Comparison of ENCODE assay signal across 8 mouse cellular contexts in the genomic region with DNA sequence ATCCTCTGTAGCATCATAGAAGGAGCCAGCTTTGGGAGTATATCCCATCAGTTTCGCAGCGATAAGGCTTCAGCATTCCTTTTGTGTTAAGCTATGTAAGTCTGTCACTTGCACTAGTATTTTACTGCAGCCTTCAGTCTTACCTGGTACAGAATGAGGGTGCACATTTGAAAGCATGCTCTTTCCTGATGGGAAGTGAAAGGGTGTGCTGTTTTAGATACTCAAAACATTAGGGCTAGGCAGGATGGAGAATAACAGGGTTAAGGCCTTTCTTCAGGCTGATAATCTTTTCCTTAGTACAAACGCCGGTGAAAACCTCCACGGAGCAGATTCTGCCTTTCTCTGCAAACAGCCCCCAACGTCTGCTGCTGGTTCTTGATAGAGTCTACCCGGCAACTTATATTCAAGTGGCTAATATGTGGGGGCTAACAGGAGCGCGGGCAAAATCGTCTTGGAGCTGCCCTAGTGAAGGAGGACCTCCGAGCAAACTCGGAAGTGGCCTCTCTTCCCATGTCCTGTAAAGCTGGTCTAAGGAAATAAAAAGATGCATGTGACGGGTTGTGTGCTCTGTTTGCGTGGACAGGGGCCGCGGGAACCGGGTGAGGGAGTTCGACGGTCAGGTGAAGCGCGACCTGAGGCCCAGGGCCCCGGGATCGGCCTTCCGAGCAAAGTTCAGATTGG. TPM values are rescaled to one million over a fixed set of nuclear protein-coding genes. Genes with fewer than 3 reads are reported as not detected.
DNase-seq lines count a peak whose midpoint lies in the region; ATAC-seq lines count a peak whose summit lies in the region.

No protein-coding gene starts in this region.

- peak; percentile 73 for ATAC-seq in lung, embryonic 16.5 days (ENCODE audit: low read depth)
- ATAC-seq in embryonic facial prominence, embryonic 11.5 days (replicated peaks; ENCODE audit: insufficient number of reproducible peaks, low FRiP score, low TSS enrichment, low read depth) = peak; percentile 2; the same call in 1 of the 2 replicates
- ATAC-seq in hindbrain, embryonic 15.5 days (ENCODE audit: low FRiP score, low read depth) = peak; percentile 87
- peak; percentile 84 for ATAC-seq in midbrain, embryonic 16.5 days

- H3K27ac ChIP-seq in lung, embryonic 16.5 days (ENCODE audit: low read length) = peak overlapping the region; percentile 94
- peak overlapping the region; percentile 69 for H3K27ac ChIP-seq in embryonic facial prominence, embryonic 11.5 days (replicated peaks; ENCODE audit: low read depth, low read length)
- H3K27ac ChIP-seq in hindbrain, embryonic 15.5 days (replicated peaks) = peak overlapping the region; percentile 85
- peak overlapping the region; percentile 91 for H3K27ac ChIP-seq in midbrain, embryonic 16.5 days (ENCODE audit: low read length)

- H3K4me3 ChIP-seq in lung, embryonic 16.5 days (ENCODE audit: low read length) = peak overlapping the region; percentile 78
- H3K4me3 ChIP-seq in embryonic facial prominence, embryonic 11.5 days (ENCODE audit: low read depth, low read length) = peak overlapping the region; percentile 83
- H3K4me3 ChIP-seq in hindbrain, embryonic 15.5 days = peak overlapping the region; percentile 93
- H3K4me3 ChIP-seq in midbrain, embryonic 16.5 days (ENCODE audit: low read depth, low read length) = peak overlapping the region; percentile 88

- H3K9ac ChIP-seq in lung, embryonic 16.5 days (ENCODE audit: low read length) = peak overlapping the region; percentile 85
- H3K9ac ChIP-seq in embryonic facial prominence, embryonic 11.5 days (replicated peaks; ENCODE audit: low read length) = peak overlapping the region; percentile 80
- H3K9ac ChIP-seq in hindbrain, embryonic 15.5 days = peak overlapping the region; percentile 84
- H3K9ac ChIP-seq in midbrain, embryonic 16.5 days (ENCODE audit: low read depth, low read length) = peak overlapping the region; percentile 75

- H3K4me2 ChIP-seq in lung, embryonic 16.5 days (ENCODE audit: low read depth, low read length) = peak overlapping the region; percentile 81
- peak overlapping the region; percentile 49 for H3K4me2 ChIP-seq in embryonic facial prominence, embryonic 11.5 days (ENCODE audit: low read depth, low read length)
- H3K4me2 ChIP-seq in hindbrain, embryonic 15.5 days = peak overlapping the region; percentile 78
- H3K4me2 ChIP-seq in midbrain, embryonic 16.5 days (ENCODE audit: low read length) = peak overlapping the region; percentile 83

- peaks cover 3% of the 10 kb centered on the region for H3K36me3 ChIP-seq in lung, embryonic 16.5 days (ENCODE audit: control insufficient read depth, insufficient read depth, low read length)
- H3K36me3 ChIP-seq in embryonic facial prominence, embryonic 11.5 days (replicated peaks; ENCODE audit: control insufficient read depth, insufficient read depth, low read depth, low read length) = no peaks in the 10 kb centered on the region; the same call in 1 of the 2 replicates
- peaks cover 10% of the 10 kb centered on the region for H3K36me3 ChIP-seq in hindbrain, embryonic 15.5 days
- peaks cover 9% of the 10 kb centered on the region for H3K36me3 ChIP-seq in midbrain, embryonic 16.5 days (ENCODE audit: control insufficient read depth, insufficient read depth, low read length)

- WGBS in lung, embryonic 16.5 days = 8% methylated on average over 24 of the region's 24 CpGs
- 12% methylated on average over 24 of the region's 24 CpGs for WGBS in embryonic facial prominence, embryonic 11.5 days
- WGBS in hindbrain, embryonic 15.5 days = 9% methylated on average over 24 of the region's 24 CpGs
- WGBS in midbrain, embryonic 16.5 days = 6% methylated on average over 23 of the region's 24 CpGs

- no peaks in the 10 kb centered on the region for H3K9me3 ChIP-seq in lung, embryonic 16.5 days (ENCODE audit: control insufficient read depth, low read length)
- no peaks in the 10 kb centered on the region for H3K9me3 ChIP-seq in embryonic facial prominence, embryonic 11.5 days (replicated peaks; ENCODE audit: control insufficient read depth, low read length)
- H3K9me3 ChIP-seq in hindbrain, embryonic 15.5 days = no peaks in the 10 kb centered on the region
- H3K9me3 ChIP-seq in midbrain, embryonic 16.5 days (replicated peaks; ENCODE audit: control insufficient read depth, low read length, poor library complexity, severe bottlenecking) = no peaks in the 10 kb centered on the region

- H3K4me1 ChIP-seq in lung, embryonic 16.5 days (replicated peaks; ENCODE audit: control insufficient read depth, insufficient read depth, low read length) = peaks cover 9% of the 10 kb centered on the region; the same call in 1 of the 2 replicates
- H3K4me1 ChIP-seq in embryonic facial prominence, embryonic 11.5 days (ENCODE audit: control insufficient read depth, insufficient read depth, low read length) = no peaks in the 10 kb centered on the region
- peaks cover 27% of the 10 kb centered on the region for H3K4me1 ChIP-seq in hindbrain, embryonic 15.5 days (replicated peaks)
- H3K4me1 ChIP-seq in midbrain, embryonic 16.5 days (ENCODE audit: control insufficient read depth, insufficient read depth, low read length) = peaks cover 21% of the 10 kb centered on the region

- H3K27me3 ChIP-seq in lung, embryonic 16.5 days (ENCODE audit: control insufficient read depth, insufficient read depth, low read depth, low read length) = no peaks in the 10 kb centered on the region
- no peaks in the 10 kb centered on the region for H3K27me3 ChIP-seq in embryonic facial prominence, embryonic 11.5 days (ENCODE audit: control insufficient read depth, insufficient read depth, low read length)
- no peaks in the 10 kb centered on the region for H3K27me3 ChIP-seq in hindbrain, embryonic 15.5 days
- no peaks in the 10 kb centered on the region for H3K27me3 ChIP-seq in midbrain, embryonic 16.5 days (ENCODE audit: control insufficient read depth, insufficient read depth, low read depth, low read length)

- DNase-seq in lung, adult 18-20 months = no peak
- DNase-seq in embryonic facial prominence, embryonic 11.5 days (ENCODE audit: low spot score) = no peak
- no peak for DNase-seq in layer of hippocampus, postnatal 36 days
- DNase-seq in layer of hippocampus, adult 18-20 months (ENCODE audit: low spot score in 2 of 2) = no peak
- no peak for DNase-seq in cerebellum, adult 18-20 months

RNA-seq across cellular contexts. Expression of a gene that starts 0.5 kb away (rescaled TPM):
- polyA plus RNA-seq in lung, embryonic 16.5 days (2015; fragmentation: Nextera tagmentation; extraction: Ambion mirVana) = 161 and 180 TPM in 2 replicates
- polyA plus RNA-seq in embryonic facial prominence, embryonic 11.5 days (2014; fragmentation: Nextera tagmentation; extraction: Ambion mirVana) = 363 and 371 TPM in 2 replicates
- 174 and 203 TPM in 2 replicates for polyA plus RNA-seq in hindbrain, embryonic 15.5 days (2015; fragmentation: Nextera tagmentation; extraction: Ambion mirVana)
- polyA plus RNA-seq in midbrain, embryonic 16.5 days (2015; fragmentation: Nextera tagmentation; extraction: Ambion mirVana) = 204 TPM in 2 replicates
- total RNA-seq in layer of hippocampus, postnatal 36 days (2021) = 10 to 100 TPM; 83.2 to 96.7 TPM
- total RNA-seq in layer of hippocampus, adult 18-20 months (2021) = 10 to 100 TPM; 68.4 to 76.9 TPM

RNA-seq across cellular contexts. Expression of a gene that starts 24.6 kb away (rescaled TPM):
- 8.8 and 9.3 TPM in 2 replicates for polyA plus RNA-seq in lung, embryonic 16.5 days (2015; fragmentation: Nextera tagmentation; extraction: Ambion mirVana)
- polyA plus RNA-seq in embryonic facial prominence, embryonic 11.5 days (2014; fragmentation: Nextera tagmentation; extraction: Ambion mirVana) = 9.4 and 16.5 TPM in 2 replicates
- polyA plus RNA-seq in hindbrain, embryonic 15.5 days (2015; fragmentation: Nextera tagmentation; extraction: Ambion mirVana) = 60.0 and 71.2 TPM in 2 replicates
- polyA plus RNA-seq in midbrain, embryonic 16.5 days (2015; fragmentation: Nextera tagmentation; extraction: Ambion mirVana) = 36.7 and 43.0 TPM in 2 replicates
- total RNA-seq in layer of hippocampus, postnatal 36 days (2021) = 10 to 100 TPM; 55.8 to 57.2 TPM
- total RNA-seq in layer of hippocampus, adult 18-20 months (2021) = 10 to 100 TPM; 43.3 to 56.1 TPM

RNA-seq across cellular contexts. Expression of a gene that starts 26.3 kb away (rescaled TPM):
- polyA plus RNA-seq in lung, embryonic 16.5 days (2015; fragmentation: Nextera tagmentation; extraction: Ambion mirVana) = 15.5 and 16.1 TPM in 2 replicates
- polyA plus RNA-seq in embryonic facial prominence, embryonic 11.5 days (2014; fragmentation: Nextera tagmentation; extraction: Ambion mirVana) = 15.8 and 16.5 TPM in 2 replicates
- polyA plus RNA-seq in hindbrain, embryonic 15.5 days (2015; fragmentation: Nextera tagmentation; extraction: Ambion mirVana) = 14.2 and 14.9 TPM in 2 replicates
- 12.7 and 14.4 TPM in 2 replicates for polyA plus RNA-seq in midbrain, embryonic 16.5 days (2015; fragmentation: Nextera tagmentation; extraction: Ambion mirVana)
- total RNA-seq in layer of hippocampus, postnatal 36 days (2021) = 10 to 100 TPM; 12.5 to 14.3 TPM
- 10 to 100 TPM; 13.0 to 14.8 TPM for total RNA-seq in layer of hippocampus, adult 18-20 months (2021)

RNA-seq across cellular contexts. Expression of a gene that starts 47.8 kb away (rescaled TPM):
- polyA plus RNA-seq in lung, embryonic 16.5 days (2015; fragmentation: Nextera tagmentation; extraction: Ambion mirVana) = 2.6 and 2.8 TPM in 2 replicates
- polyA plus RNA-seq in embryonic facial prominence, embryonic 11.5 days (2014; fragmentation: Nextera tagmentation; extraction: Ambion mirVana) = 2.5 and 2.6 TPM in 2 replicates
- 7.2 TPM in 2 replicates for polyA plus RNA-seq in hindbrain, embryonic 15.5 days (2015; fragmentation: Nextera tagmentation; extraction: Ambion mirVana)
- 5.9 and 8.0 TPM in 2 replicates for polyA plus RNA-seq in midbrain, embryonic 16.5 days (2015; fragmentation: Nextera tagmentation; extraction: Ambion mirVana)
- 10 to 100 TPM; 17.5 to 25.6 TPM for total RNA-seq in layer of hippocampus, postnatal 36 days (2021)
- total RNA-seq in layer of hippocampus, adult 18-20 months (2021) = 10 to 100 TPM; 21.9 to 26.6 TPM

RNA-seq across cellular contexts. Expression of a gene that starts 48.0 kb away (rescaled TPM):
- 2.0 and 2.3 TPM in 2 replicates for polyA plus RNA-seq in lung, embryonic 16.5 days (2015; fragmentation: Nextera tagmentation; extraction: Ambion mirVana)
- polyA plus RNA-seq in embryonic facial prominence, embryonic 11.5 days (2014; fragmentation: Nextera tagmentation; extraction: Ambion mirVana) = 4.1 and 4.9 TPM in 2 replicates
- polyA plus RNA-seq in hindbrain, embryonic 15.5 days (2015; fragmentation: Nextera tagmentation; extraction: Ambion mirVana) = 13.7 and 13.8 TPM in 2 replicates
- 15.1 and 17.4 TPM in 2 replicates for polyA plus RNA-seq in midbrain, embryonic 16.5 days (2015; fragmentation: Nextera tagmentation; extraction: Ambion mirVana)
- 10 to 100 TPM; 10.3 to 10.6 TPM for total RNA-seq in layer of hippocampus, postnatal 36 days (2021)
- total RNA-seq in layer of hippocampus, adult 18-20 months (2021) = 10 to 100 TPM; 10.9 to 11.7 TPM

Comparison
In these comparisons a context has a peak if more than half of its experiments do, and no peak if none do; other contexts are left out.
1. ATAC-seq: peak in every context shown above with its lines; median percentile 87 in hindbrain, embryonic 15.5 days; 84 in midbrain, embryonic 16.5 days; 73 in lung, embryonic 16.5 days; 2 in embryonic facial prominence, embryonic 11.5 days.